Mouse (Mus musculus) heart, embryonic 13.5 days (tissue): ENCODE measurements at regions not wholly inside any gene's neighbourhood (a gene's known extent, or its start where the extent isn't known, plus 50 kb on each side); places are given as distances from the start of the nearest gene placed in this dataset.
A peak's percentile ranks its signal among the peaks of the same experiment; 100 is the strongest.

Experiments used
- ATAC-seq: fragments of 200-750 bp; cut with Nextera tagmentation; 2 replicates; pipeline ENCODE4 v1.8.0; 2017; ENCODE audit warnings: moderate TSS enrichment; ENCODE audit not compliant: insufficient number of reproducible peaks, low FRiP score, low TSS enrichment; ENCODE audit errors: extremely low read depth
- H3K27ac ChIP-seq: fragments of 300-500 bp; sonication (generic); replicated peaks from 2 replicates; pipeline ENCODE4 v1.5.1; 2015; ENCODE audit warnings: moderate library complexity, mild to moderate bottlenecking, inconsistent platforms
- H3K27me3 ChIP-seq: fragments of 300-500 bp; sonication (generic); replicated peaks from 2 replicates; pipeline ENCODE4 v1.6.1; 2015; ENCODE audit warnings: mild to moderate bottlenecking, inconsistent platforms
- H3K36me3 ChIP-seq: fragments of 300-500 bp; sonication (generic); 2 replicates; pipeline ENCODE4 v1.6.1; 2015; ENCODE audit warnings: mild to moderate bottlenecking, inconsistent platforms
- H3K4me1 ChIP-seq: fragments of 300-500 bp; sonication (generic); 2 replicates; pipeline ENCODE4 v1.6.1; 2015; ENCODE audit warnings: inconsistent platforms
- H3K4me2 ChIP-seq: fragments of 300-500 bp; sonication (generic); 2 replicates; pipeline ENCODE4 v1.6.1; 2015; ENCODE audit warnings: inconsistent platforms, mild to moderate bottlenecking, moderate library complexity
- H3K4me3 ChIP-seq: fragments of 300-500 bp; sonication (generic); 2 replicates; pipeline ENCODE4 v1.5.1; 2015; ENCODE audit warnings: moderate library complexity, mild to moderate bottlenecking, inconsistent platforms
- H3K9ac ChIP-seq: fragments of 300-500 bp; sonication (generic); 2 replicates; pipeline ENCODE4 v1.6.1; 2015; ENCODE audit warnings: inconsistent platforms, mild to moderate bottlenecking, moderate library complexity
- H3K9me3 ChIP-seq: fragments of 300-500 bp; sonication (generic); 2 replicates; pipeline ENCODE4 v1.6.1; 2016; ENCODE audit warnings: inconsistent platforms
- WGBS: fragments of 180-500 bp; shearing (Covaris S2); methylation state at CpG from one replicate; pipeline ENCODE4 v1.1.7; 2015; ENCODE audit warnings: mixed read lengths; 5-methylcytosine and 5-hydroxymethylcytosine counted together

DNA sequence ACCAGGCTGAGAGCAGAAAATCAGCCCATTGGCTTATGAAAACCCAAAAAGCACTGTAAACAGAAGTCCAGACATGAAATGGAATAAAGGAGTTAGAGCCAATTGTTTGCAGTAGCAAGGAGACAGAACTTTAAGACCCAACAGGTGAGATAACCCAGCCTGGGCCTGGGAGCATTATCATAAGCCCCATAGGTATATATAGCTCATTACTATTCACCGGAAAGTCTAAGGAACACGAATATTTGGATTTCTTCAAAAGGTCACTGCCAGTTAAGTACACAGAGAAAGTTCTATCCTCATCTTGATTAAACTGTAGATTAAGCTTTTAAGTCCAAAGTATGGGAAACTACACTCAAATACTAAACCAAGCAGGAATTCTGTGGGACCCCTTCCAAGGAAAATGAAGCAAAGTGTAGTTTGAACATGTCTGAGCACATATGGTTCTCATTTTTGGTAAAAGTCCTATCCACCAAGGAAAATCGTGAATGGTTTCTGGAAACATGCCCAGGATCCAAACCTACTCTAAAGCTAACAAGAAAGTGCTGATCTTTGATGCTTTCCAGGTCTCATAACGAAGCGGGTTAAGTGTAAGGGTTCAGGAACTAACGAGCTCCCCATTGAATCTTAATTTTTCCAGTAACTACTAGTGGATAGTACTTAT is 51.5 kb upstream of the Dmac1 start:
- Histone ChIP-seq H3K27me3 (no peaks in the 10 kb centered on the region), H3K27ac (peak overlapping the region; percentile 63), H3K9me3 (0 out of 2 replicates have a peak, but pooled peaks cover 3% of the 10 kb centered on the region), H3K4me2 (no peak overlapping the region), H3K4me3 (no peak overlapping the region), H3K4me1 (no peaks in the 10 kb centered on the region), H3K36me3 (no peaks in the 10 kb centered on the region), H3K9ac (no peak overlapping the region)
- 62% methylated on average over 6 of the region's 6 CpGs for WGBS
- ATAC-seq: no peak
